Mouse (Mus musculus): ENCODE measurements at regions not wholly inside any gene's neighbourhood (a gene's known extent, or its start where the extent isn't known, plus 50 kb on each side); places are given as distances from the start of the nearest gene placed in this dataset.

DNA sequence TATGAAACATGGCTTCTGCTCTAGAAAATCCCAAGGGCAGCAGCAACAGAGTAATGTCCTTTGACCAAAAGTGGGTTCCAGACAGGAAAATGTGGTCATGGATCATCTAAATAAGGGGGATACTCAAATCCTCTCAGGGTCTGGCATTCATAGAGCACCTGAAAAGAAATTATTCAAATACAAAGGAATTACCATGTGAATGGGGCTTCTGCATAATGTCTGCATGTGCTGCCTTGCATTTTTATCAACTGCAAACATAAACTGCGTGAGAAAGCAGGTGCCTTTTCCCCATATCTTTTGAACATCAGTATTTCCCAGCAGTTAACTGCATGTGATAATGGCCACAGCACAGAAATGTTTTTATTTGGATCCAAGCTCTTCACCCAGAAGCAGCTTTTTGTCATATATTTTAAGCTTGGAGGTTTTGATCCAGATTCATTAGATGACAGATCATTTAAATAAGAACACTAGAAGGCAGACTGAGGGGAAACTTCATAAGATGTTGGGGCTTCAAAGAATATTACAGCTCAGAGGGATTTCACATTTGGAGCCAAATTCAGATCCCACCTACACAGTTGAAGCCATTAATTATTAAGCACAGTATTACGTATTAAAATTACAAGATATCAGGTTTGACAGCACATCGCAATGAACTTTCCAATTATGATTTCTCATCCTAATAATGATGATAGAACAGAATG is 527.8 kb downstream of the Gm11232 start:
- TF ChIP-seq CTCF (IDR thresholded peaks at IDR 0.05; ENCODE audit: borderline replicate concordance, control insufficient read depth, extremely low read depth, insufficient read depth, low read length, poor library complexity) (no peak), POLR2A (IDR thresholded peaks at IDR 0.05; ENCODE audit: control insufficient read depth, extremely low read depth, insufficient read depth, low read length, poor library complexity) (no peak)

Measured in thymus, adult 2 months (tissue).